Mouse (Mus musculus): ENCODE measurements at regions not wholly inside any gene's neighbourhood (a gene's known extent, or its start where the extent isn't known, plus 50 kb on each side); places are given as distances from the start of the nearest gene placed in this dataset.

DNA sequence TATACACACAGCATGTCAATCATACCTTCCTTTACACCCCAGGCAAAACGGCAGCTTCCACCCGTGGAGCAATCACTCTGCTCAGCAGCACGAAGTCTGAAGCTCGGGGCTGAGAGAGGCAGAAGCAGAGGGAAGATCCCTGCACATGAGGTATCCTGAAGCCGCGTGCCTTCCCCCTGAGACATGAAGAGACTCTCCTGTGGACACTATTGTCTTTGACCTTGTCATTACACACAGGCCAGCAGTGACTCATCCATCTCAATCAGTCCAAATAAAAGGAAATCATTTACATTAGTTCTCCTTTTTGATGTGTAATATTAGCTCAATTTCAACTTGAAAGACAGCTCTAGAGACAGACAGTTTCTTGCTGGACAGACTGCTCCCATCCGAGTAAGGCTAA is 228.4 kb upstream of the 1700012A03Rik start:
- TF ChIP-seq CTCF (conservative IDR thresholded peaks at IDR 0.05; ENCODE audit: insufficient read depth, insufficient read length, low read depth, low read length) (no peak), POLR2A (IDR thresholded peaks at IDR 0.05; ENCODE audit: low read depth, low read length) (no peak)

Data from kidney, adult 2 months (tissue).